Mouse (Mus musculus) embryonic facial prominence, embryonic 10.5 days (tissue): ENCODE data around the gene Stxbp1. TPM values are rescaled to one million over a fixed set of nuclear protein-coding genes. Genes with fewer than 3 reads are reported as not detected.

Experiments
- DNase-seq: peaks from one replicate; pipeline ENCODE4 v3.0.0-alpha.2; 2017; ENCODE audit warnings: low spot score
- H3K27ac ChIP-seq: fragments of 300-500 bp; sonication (generic); replicated peaks from 2 replicates; pipeline ENCODE4 v1.5.1; 2016; ENCODE audit warnings: mild to moderate bottlenecking
- H3K27me3 ChIP-seq: fragments of 300-500 bp; sonication (generic); replicated peaks from 2 replicates; pipeline ENCODE4 v1.6.1; 2016; ENCODE audit warnings: low read depth, mild to moderate bottlenecking; ENCODE audit not compliant: poor library complexity, severe bottlenecking
- H3K36me3 ChIP-seq: fragments of 300-500 bp; sonication (generic); replicated peaks from 2 replicates; pipeline ENCODE4 v1.6.1; 2016; ENCODE audit warnings: mild to moderate bottlenecking, moderate library complexity
- H3K4me1 ChIP-seq: fragments of 300-500 bp; sonication (generic); 2 replicates; pipeline ENCODE4 v1.6.1; 2016
- H3K4me3 ChIP-seq: fragments of 300-500 bp; sonication (generic); 2 replicates; pipeline ENCODE4 v1.5.1; 2016; ENCODE audit warnings: mild to moderate bottlenecking, moderate library complexity
- H3K9me3 ChIP-seq: fragments of 300-500 bp; sonication (generic); 2 replicates; pipeline ENCODE4 v1.6.1; 2016; ENCODE audit warnings: mild to moderate bottlenecking
- WGBS: fragments of 180-500 bp; shearing (Covaris S2); methylation state at CpG from one replicate; pipeline ENCODE4 v1.1.7; 2016; 5-methylcytosine and 5-hydroxymethylcytosine counted together
- polyA plus RNA-seq: library from polyadenylated mRNA; unstranded; fragments of >200 nt; fragmentation: Nextera tagmentation; extraction: Ambion mirVana; gene quantifications from 2 replicates; pipeline ENCODE4 v1.2.1, GENCODE M21; 2016

The Stxbp1 gene
- polyA plus RNA-seq, 1 experiment from 2014 or later, result 24.4 TPM

GRCm38 (mm10) chr2:32798251-32798962 lies 48.6 kb downstream of the Stxbp1 start:
- 72% methylated on average over 10 of the region's 10 CpGs for WGBS
- Histone ChIP-seq H3K36me3 (peaks cover 84% of the 10 kb centered on the region), H3K4me3 (no peak overlapping the region), H3K9me3 (no peaks in the 10 kb centered on the region), H3K27me3 (no peaks in the 10 kb centered on the region), H3K4me1 (peaks cover 11% of the 10 kb centered on the region), H3K27ac (no peak overlapping the region; the same call in 1 of the 2 replicates)
- DNase-seq, result no peak

GRCm38 (mm10) chr2:32795748-32796418 lies 51.2 kb downstream of the Stxbp1 start:
- H3K9me3 ChIP-seq, result no peaks in the 10 kb centered on the region
- DNase-seq, result no peak
- no peaks in the 10 kb centered on the region for H3K27me3 ChIP-seq
- WGBS, result 91% methylated on average over 13 of the region's 13 CpGs
- H3K36me3 ChIP-seq, result peaks cover 67% of the 10 kb centered on the region
- H3K27ac ChIP-seq, result no peak overlapping the region
- H3K4me3 ChIP-seq, result no peak overlapping the region
- H3K4me1 ChIP-seq, result peaks cover 11% of the 10 kb centered on the region

- Histone ChIP-seq H3K4me3 (no peak overlapping the region), H3K4me1 (peaks cover 7% of the 10 kb centered on the region; the same call in 1 of the 2 replicates), H3K36me3 (peaks cover 34% of the 10 kb centered on the region), H3K27ac (no peak overlapping the region), H3K27me3 (no peaks in the 10 kb centered on the region), H3K9me3 (no peaks in the 10 kb centered on the region)
- DNase-seq, result no peak
- 90% methylated on average over 6 of the region's 6 CpGs for WGBS
Observed at GRCm38 (mm10) chr2:32791297-32791696, 55.7 kb downstream of the Stxbp1 start.

- H3K27ac ChIP-seq, result 0 out of 2 replicates have a peak overlapping the region, but pooled peaks have one; percentile 24
- 46% methylated on average over 2 of the region's 2 CpGs for WGBS
Observed at GRCm38 (mm10) chr2:32788581-32788980, 58.5 kb downstream of the Stxbp1 start.

GRCm38 (mm10) chr2:32787176-32787575 lies 59.9 kb downstream of the Stxbp1 start:
- no peak for DNase-seq
- no peaks in the 10 kb centered on the region for H3K27me3 ChIP-seq
- 67% methylated on average over 6 of the region's 6 CpGs for WGBS
- peaks cover 10% of the 10 kb centered on the region; the same call in 1 of the 2 replicates for H3K4me1 ChIP-seq
- H3K9me3 ChIP-seq, result no peaks in the 10 kb centered on the region
- peaks cover 4% of the 10 kb centered on the region; the same call in 1 of the 2 replicates for H3K36me3 ChIP-seq
- H3K4me3 ChIP-seq, result no peak overlapping the region
- H3K27ac ChIP-seq, result no peak overlapping the region

More at GRCm38 (mm10) chr2:32788581-32788980, 58.5 kb downstream of the Stxbp1 start:
- H3K4me3 ChIP-seq, result no peak overlapping the region
- H3K4me1 ChIP-seq, result peaks cover 10% of the 10 kb centered on the region; the same call in 1 of the 2 replicates
- no peaks in the 10 kb centered on the region for H3K27me3 ChIP-seq
- H3K9me3 ChIP-seq, result no peaks in the 10 kb centered on the region
- DNase-seq, result no peak
- H3K36me3 ChIP-seq, result peaks cover 9% of the 10 kb centered on the region; the same call in 1 of the 2 replicates

GRCm38 (mm10) chr2:32784048-32784681 lies 62.9 kb downstream of the Stxbp1 start, which contains the start of gene Cfap157:
Gene Cfap157, minus strand, starts transcription at chr2:32784428.
- Histone ChIP-seq H3K27me3 (no peaks in the 10 kb centered on the region), H3K4me3 (no peak within 1 kb of the TSS), H3K4me1 (peaks cover 18% of the 10 kb centered on the region; the same call in 1 of the 2 replicates), H3K36me3 (peaks cover 4% of the 10 kb centered on the region; the same call in 1 of the 2 replicates), H3K9me3 (no peaks in the 10 kb centered on the region), H3K27ac (no peak within 1 kb of the TSS; the same call in 1 of the 2 replicates)
- 65% methylated on average over 4 of the region's 4 CpGs for WGBS
- DNase-seq, result no peak

- peaks cover 14% of the 10 kb centered on the region for H3K27me3 ChIP-seq
- H3K9me3 ChIP-seq, result no peaks in the 10 kb centered on the region
- no peak overlapping the region for H3K4me3 ChIP-seq
- H3K4me1 ChIP-seq, result peaks cover 23% of the 10 kb centered on the region
- 79% methylated on average over 6 of the region's 6 CpGs for WGBS
- H3K36me3 ChIP-seq, result no peaks in the 10 kb centered on the region
- H3K27ac ChIP-seq, result no peak overlapping the region
- DNase-seq, result no peak
Observed at GRCm38 (mm10) chr2:32781710-32782109, 65.3 kb downstream of the Stxbp1 start.

- no peak overlapping the region for H3K4me3 ChIP-seq
- H3K9me3 ChIP-seq, result no peaks in the 10 kb centered on the region
- H3K27me3 ChIP-seq, result peaks cover 21% of the 10 kb centered on the region
- WGBS, result 92% methylated on average over 6 of the region's 6 CpGs
- no peak overlapping the region for H3K27ac ChIP-seq
- peaks cover 42% of the 10 kb centered on the region for H3K4me1 ChIP-seq
- no peak for DNase-seq
- no peaks in the 10 kb centered on the region for H3K36me3 ChIP-seq
Observed at GRCm38 (mm10) chr2:32779714-32780113, 67.3 kb downstream of the Stxbp1 start.

GRCm38 (mm10) chr2:32779131-32779530 lies 67.9 kb downstream of the Stxbp1 start:
- 18% methylated on average over 8 of the region's 8 CpGs for WGBS
- Histone ChIP-seq H3K27ac (no peak overlapping the region), H3K9me3 (no peaks in the 10 kb centered on the region)

GRCm38 (mm10) chr2:32778081-32778480 lies 69.0 kb downstream of the Stxbp1 start:
- H3K27ac ChIP-seq, result no peak overlapping the region
- H3K27me3 ChIP-seq, result peaks cover 26% of the 10 kb centered on the region
- 95% methylated on average over 6 of the region's 6 CpGs for WGBS
- H3K4me1 ChIP-seq, result peaks cover 39% of the 10 kb centered on the region
- no peak for DNase-seq
- H3K4me3 ChIP-seq, result no peak overlapping the region
- H3K9me3 ChIP-seq, result no peaks in the 10 kb centered on the region
- no peaks in the 10 kb centered on the region for H3K36me3 ChIP-seq

More at GRCm38 (mm10) chr2:32779131-32779530, 67.9 kb downstream of the Stxbp1 start:
- Histone ChIP-seq H3K4me1 (peaks cover 42% of the 10 kb centered on the region), H3K27me3 (peaks cover 21% of the 10 kb centered on the region), H3K36me3 (no peaks in the 10 kb centered on the region), H3K4me3 (no peak overlapping the region)
- DNase-seq, result peak; percentile 72

GRCm38 (mm10) chr2:32776192-32776591 lies 70.9 kb downstream of the Stxbp1 start:
- no peaks in the 10 kb centered on the region for H3K9me3 ChIP-seq
- H3K36me3 ChIP-seq, result no peaks in the 10 kb centered on the region
- peak overlapping the region; percentile 77 for H3K4me3 ChIP-seq
- DNase-seq, result no peak
- peaks cover 26% of the 10 kb centered on the region for H3K27me3 ChIP-seq
- peaks cover 53% of the 10 kb centered on the region for H3K4me1 ChIP-seq
- 19% methylated on average over 22 of the region's 22 CpGs for WGBS
- H3K27ac ChIP-seq, result no peak overlapping the region

- peak within 1 kb of the TSS; percentile 77 for H3K4me3 ChIP-seq
- H3K4me1 ChIP-seq, result peaks cover 51% of the 10 kb centered on the region
- H3K27me3 ChIP-seq, result peaks cover 26% of the 10 kb centered on the region
- no peaks in the 10 kb centered on the region for H3K36me3 ChIP-seq
- peak; percentile 98 for DNase-seq
- H3K27ac ChIP-seq, result peak within 1 kb of the TSS; percentile 84
- under 1% methylated on average over 46 of the region's 46 CpGs for WGBS
- no peaks in the 10 kb centered on the region for H3K9me3 ChIP-seq
Observed at GRCm38 (mm10) chr2:32775359-32776074, 71.5 kb downstream of the Stxbp1 start, which contains the start of the genes Ttc16 and Ptrh1. Gene Ttc16, minus strand, starts transcription at chr2:32775633. Gene Ptrh1, plus strand, starts transcription at chr2:32775786.
